Mouse (Mus musculus) gastrocnemius, postnatal 14 days (tissue): ENCODE data around the gene 4930595D18Rik. TPM values are rescaled to one million over a fixed set of nuclear protein-coding genes. Genes with fewer than 3 reads are reported as not detected.

ENCODE experiments used
- DNase-seq: peaks from one replicate; pipeline ENCODE4 v3.0.0; 2021; ENCODE audit warnings: mixed read lengths
- intact Hi-C: fragments of 180-260 bp; cut with DNase I; formaldehyde crosslinking; loops from one replicate; pipeline ENCODE4 v1.15.1; 2025; ENCODE audit warnings: low total_unique reads
- long read RNA-seq, 2 experiments: library from polyadenylated mRNA; stranded (forward); transcript quantifications; one replicate each; pipeline ENCODE4 v2.0.0; 2021
- total RNA-seq, 2 experiments: library from RNA; stranded (reverse); gene quantifications; 2 replicates each; pipeline ENCODE4 v1.2.3; 2021

The 4930595D18Rik gene
- total RNA-seq, result not detected
- long read RNA-seq, experiment 1, result 0 reads
- long read RNA-seq, experiment 2, result 0 reads

DNA sequence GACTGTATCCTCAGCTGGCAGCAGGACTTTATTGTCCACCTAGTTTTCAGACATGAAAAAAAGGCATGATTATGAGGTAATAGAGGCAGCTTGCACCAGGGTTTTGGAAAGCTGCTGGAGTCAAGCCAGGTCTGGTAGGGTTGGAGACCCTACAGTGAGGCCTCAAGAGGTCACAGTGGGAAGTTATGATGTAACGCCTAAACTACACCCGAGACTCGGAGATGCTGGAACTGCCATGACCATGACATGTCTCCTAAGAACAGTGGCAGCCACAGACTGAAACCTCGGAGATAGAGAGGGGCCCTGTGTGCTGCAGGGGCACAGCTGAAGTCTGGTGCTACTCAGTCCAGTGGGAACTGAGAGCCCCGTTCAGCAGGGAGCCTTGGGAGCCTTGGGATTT, at the start of gene 4930595D18Rik:
Gene 4930595D18Rik, minus strand, starts transcription at position 16 of the 400 bp plus-strand sequence.
- intact Hi-C loops, result no loop called here
- DNase-seq, result no peak

DNA sequence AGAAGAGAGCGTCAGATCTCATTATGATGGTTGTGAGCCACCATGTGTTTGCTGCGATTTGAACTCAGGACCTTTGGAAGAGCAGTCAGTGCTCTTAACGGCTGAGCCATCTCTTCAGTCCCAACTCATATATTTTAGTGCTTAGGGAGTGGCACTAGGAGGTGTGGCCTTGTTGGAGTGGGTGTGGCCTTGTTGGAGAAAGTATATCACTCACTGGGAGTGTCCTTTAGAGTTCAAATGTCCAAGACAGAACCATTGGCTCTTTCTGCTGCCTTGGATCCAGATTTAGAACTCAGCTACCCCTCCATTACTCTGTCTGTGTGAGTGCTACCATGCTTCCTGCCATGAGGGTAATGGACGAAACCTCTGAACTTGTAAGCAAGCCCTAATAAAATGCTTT, 49.5 kb upstream of the 4930595D18Rik start:
- intact Hi-C loops, result no loop called here
- no peak for DNase-seq

DNA sequence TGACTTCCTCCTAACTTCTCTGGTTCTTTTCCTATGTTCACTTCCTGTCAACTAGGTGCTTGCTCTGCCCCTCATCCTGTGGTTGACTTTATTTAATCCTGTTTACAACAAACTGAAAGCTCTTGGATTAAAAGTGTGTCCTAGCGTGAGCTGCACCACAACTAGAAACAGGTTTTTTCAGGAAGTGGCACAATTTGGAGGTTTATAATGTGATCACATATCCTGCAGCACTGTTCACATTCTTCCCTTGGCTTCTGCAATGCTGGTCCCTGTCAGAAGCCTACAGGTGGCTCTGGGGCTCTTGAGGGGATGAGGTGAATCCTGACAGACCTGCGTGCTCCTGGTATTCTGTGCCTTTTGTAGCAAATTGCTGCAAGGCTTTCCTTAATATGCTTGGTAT, 46.5 kb upstream of the 4930595D18Rik start:
- intact Hi-C loops, result no loop called here

DNA sequence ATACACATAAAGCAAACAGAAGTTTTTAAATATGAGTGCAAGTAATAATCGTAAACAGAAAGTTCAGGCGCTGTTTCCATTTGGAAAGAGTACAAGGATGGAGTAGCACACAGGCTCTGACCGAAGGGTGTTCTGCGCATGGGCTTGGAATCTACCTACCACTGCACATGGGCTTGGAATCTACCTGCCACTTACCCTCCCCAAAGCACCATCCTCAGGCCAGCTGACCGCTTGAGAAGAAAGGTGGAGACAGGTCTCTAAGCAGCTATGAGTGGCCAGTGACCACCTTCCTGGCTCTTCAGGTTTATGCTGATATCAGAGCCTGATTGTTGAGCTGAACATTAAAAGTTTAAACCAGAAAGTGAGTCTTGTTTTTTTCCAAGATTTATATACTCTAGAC, 44.2 kb upstream of the 4930595D18Rik start:
- no peak for DNase-seq
- intact Hi-C loops, result no loop called here

More for the DNA sequence above, 46.5 kb upstream of the 4930595D18Rik start:
- DNase-seq, result no peak

DNA sequence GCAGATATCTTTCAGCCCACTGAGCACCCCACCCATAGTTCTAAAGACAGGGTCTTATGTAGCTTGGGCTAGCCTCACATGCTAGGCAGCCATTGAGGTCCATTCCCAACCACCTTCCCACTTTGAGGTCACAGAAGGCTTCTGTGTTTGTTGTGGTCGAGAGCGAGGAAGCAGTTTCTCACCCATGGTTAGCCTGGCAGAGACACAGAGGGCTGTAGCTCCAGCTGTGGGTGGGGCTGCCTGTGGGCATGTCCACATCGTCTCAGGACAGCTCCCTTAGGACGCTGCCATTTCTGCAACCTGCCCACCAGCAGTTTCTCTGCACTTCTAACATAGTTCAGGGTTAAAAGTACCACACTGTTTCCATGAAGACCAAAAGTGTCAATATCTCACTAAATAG, 43.1 kb upstream of the 4930595D18Rik start:
- DNase-seq, result no peak
- intact Hi-C loops, result no loop called here

DNA sequence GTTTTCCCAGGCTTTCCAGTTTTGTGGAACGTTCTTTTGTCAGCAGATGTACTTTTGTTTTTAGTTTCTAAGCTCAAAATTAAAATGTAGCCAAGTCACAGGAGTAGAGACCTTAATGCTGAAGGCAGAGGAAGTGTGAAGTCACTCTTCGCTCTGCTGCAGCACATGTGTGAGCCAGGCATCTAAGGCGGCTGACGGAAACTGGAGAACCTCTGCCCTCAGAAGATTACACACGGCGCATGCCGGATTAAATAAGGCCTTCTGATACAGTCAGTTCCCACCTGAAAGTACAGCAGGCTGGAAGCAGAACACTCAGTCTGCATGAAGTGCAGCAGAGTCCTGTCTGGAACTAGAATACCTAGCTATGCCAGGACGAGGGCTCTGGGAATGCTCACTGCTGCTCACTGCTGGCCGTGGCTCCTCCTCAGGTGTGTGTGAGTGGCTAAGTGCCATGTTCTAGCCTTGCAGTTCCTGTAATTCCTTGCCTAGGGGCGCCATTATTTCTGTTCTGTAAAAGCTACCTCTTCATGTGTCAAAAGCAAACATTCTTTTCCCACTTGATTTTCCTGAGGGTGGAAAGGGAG, 41.0 kb upstream of the 4930595D18Rik start:
- intact Hi-C loops, result no loop called here
- DNase-seq, result no peak

DNA sequence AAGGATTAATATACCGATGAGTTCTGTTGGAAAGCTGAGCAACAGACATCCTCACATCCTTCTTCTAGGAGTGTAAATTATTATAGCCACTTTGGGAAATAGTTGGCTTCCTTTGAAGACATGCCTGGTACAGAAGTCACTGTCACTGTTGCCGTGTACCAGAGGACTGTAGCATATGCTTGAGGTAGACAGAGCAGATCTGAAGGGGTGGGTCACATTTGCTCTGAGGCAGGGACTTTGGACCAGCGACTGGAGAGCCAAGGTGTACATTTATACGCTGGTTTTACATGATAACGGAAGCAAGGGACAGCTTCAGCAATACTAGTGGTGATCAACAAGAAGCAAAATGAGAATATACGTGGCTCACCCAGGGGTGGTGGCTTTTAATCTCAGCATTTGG, 34.6 kb upstream of the 4930595D18Rik start:
- DNase-seq, result no peak
- intact Hi-C loops, result no loop called here

DNA sequence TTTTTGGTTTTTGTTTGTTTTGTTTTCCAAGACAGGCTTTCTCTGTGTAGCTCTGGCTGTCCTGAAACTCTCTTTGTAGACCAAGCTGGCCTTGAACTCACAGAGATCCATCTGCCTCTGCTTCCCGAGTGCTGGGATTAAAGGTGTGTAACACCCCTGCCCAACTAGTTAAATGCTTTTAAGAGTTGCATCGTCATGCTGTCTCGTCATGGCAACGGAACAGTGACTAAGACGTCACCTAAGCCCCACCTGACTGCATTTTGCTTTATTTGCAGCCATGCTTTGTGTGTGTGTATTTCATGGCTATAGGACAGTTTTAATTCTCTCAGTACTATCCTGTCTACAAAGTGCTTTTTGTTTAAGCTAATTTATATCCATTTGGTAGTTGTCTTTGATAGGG, 27.4 kb upstream of the 4930595D18Rik start:
- no peak for DNase-seq
- intact Hi-C loops, result no loop called here

DNA sequence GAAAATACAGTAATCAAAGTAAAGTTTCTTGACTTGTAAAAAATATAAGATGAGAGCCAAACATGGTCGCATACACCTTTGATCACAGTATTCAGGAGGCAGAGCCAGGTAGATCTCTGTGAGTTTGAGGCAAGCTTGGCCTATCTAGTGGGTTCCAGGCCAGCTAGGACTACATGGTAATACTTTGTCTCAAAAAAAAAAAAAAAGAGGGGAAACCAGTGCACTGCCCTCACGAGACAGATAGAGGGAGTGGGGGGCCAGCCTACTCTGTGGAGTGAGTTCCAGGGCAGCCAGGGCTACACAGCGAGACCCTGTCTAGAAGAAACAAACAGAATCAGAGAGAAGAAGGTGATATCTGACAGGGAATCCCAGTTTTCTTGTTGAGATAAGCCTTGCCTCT, 23.4 kb upstream of the 4930595D18Rik start:
- intact Hi-C loops, result no loop called here
- DNase-seq, result no peak

DNA sequence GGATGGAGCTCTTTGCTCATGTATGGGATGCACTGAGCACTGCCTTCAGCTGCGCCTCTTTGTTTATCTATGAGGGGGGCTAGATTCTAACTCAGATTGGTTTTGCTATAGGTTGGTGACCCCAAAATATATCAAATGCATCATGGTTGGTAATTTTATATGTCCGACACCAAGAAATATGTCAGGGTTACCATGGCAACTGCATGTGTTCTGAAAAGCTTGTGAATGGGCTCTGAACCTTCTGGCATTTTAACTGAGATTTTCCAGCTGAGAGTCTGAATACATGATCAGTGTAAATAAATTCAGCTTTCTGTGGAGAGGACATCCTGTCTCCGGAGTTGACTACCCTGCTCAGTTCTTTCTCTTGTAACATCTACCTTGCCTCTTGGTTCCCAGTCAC, 19.7 kb upstream of the 4930595D18Rik start:
- intact Hi-C loops, result no loop called here
- no peak for DNase-seq

DNA sequence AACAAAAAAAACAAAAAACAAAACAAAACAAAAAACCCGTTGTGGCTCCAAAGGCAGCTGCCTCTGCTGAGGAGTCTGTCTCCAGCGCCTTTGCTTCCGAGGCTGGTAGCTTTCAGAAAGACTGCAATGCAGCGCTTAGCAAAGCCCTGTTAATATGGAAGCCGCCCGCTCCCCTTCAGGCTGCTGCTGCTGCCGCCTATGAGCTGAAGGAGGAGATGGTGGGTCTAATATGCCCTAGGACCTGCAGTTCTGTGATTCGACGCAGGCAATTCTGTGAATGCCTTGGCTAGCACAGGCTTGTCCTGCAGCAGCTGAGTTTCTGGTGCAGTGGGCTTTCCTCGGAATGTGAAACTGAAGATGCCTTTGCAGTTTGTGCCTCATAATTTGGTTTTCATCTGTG, 18.8 kb upstream of the 4930595D18Rik start:
- intact Hi-C loops, result no loop called here
- no peak for DNase-seq

DNA sequence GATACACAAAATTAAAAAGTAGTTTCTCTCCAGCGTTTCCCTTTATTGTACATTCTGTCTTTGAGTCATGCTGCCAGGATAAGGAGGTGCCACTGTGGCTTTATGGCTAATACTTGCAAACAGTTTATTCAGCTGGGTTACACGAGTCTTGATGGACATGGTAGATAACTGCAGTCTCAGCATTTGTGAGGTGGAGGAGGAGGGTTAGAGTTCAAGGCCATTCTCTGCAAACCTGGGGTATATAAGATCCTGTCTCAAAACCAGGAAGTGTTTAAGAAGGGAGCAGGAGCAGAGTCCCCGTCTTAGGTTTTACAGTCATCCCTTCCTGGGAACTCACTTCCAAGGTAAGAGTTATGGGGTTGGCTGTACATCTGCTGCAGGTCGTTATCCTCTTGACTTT, 12.3 kb upstream of the 4930595D18Rik start:
- DNase-seq, result no peak

DNA sequence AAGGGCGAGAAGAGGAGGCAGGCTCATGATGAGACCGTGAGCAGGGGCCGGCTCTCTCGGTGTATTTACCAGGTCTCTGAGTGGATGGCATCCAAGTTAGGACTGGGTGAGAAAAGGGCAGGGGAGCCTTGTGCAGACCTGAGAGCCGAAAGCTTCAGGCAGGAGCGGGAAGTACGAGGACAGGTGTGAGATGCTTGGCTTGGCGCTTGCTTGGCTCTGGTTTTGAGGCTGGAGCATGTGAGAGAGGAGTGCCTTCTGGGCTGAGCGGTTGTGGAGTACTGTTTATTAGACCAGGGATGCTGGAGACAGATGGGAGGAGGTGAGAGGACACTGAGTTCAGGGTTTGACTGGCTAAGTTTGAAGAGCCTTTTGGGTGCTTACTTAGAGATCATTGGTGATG, 9.0 kb upstream of the 4930595D18Rik start:
- no peak for DNase-seq
- intact Hi-C loops, result no loop called here

More for the DNA sequence above, 12.3 kb upstream of the 4930595D18Rik start:
- intact Hi-C loops, result no loop called here

DNA sequence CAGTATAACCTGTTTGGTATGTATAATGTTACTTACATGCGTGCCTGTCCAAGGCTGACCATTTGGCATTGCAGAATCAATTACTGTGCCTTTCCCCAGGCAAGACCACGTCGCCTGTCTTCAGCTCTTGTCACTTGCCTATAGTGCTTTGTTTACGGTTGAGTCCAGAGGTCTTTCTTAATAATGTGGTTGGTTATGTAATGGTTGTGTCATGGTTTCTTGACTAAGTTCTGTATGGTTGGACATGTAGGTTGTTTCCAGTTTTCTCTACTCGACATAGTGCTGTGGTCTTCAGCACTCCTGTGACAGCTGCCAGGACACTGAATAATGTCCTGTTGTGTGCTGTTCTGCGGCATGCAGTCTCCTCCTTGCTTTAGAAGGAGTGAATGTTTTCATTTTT, 8.5 kb upstream of the 4930595D18Rik start:
- no peak for DNase-seq
- intact Hi-C loops, result no loop called here

DNA sequence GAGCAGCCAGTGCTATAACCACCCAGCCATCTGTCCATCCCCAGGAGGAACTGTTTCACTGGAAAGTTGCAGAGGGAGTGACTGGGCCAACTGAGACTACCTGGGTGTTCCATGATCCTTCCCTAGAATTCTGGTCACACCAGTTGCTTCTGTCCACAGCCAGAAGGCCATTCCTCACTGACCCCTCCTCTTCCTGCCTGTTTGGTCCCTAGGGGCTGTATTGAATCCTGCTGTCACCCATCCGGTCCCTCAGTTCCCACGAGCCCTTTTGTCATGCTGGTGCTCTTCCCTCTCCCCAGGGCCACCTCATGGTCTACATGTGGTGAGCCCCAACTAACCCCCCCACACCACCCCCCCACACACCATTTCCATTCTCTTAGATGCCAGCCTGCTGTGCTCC, 6.6 kb upstream of the 4930595D18Rik start:
- no peak for DNase-seq
- intact Hi-C loops, result no loop called here

DNA sequence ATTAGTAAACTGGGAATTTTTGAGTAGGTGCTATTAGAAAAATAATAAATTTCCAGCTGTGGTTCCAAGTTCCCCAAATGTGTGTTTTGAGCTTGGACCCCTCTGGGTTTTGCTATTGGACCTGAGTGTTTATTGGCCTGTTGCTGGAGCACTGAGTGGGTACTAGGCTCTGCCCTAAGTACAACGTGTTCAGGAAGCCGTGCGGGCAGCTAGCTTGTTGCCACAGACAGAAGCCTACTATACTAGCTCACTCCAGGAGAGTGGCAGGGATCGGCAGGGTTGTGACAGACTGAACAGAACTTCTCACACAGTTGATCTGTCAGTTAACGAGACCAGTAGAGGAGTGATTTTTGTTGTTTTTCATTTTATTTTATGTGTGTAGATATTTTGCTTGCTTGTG, 6.1 kb upstream of the 4930595D18Rik start:
- intact Hi-C loops, result no loop called here
- DNase-seq, result no peak

DNA sequence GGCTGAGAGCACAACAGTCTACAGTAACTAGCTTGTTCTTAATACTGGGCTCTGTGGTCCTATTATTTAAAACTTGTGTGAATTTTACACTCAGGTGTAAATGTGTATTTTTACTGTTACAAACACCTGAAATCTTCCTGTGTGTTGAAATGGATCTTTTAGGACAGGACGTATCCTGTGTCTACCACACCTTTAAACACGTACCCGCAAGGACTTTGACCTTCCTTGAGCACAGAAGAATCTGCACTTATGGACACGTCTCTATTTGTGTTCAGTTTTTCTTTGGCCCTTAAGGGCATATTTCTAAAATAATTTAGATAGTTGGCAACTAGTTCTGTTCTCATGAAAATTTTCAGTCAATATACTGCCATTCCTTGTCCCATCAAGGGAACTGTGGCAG, 4.0 kb upstream of the 4930595D18Rik start:
- no peak for DNase-seq
- intact Hi-C loops, result no loop called here

DNA sequence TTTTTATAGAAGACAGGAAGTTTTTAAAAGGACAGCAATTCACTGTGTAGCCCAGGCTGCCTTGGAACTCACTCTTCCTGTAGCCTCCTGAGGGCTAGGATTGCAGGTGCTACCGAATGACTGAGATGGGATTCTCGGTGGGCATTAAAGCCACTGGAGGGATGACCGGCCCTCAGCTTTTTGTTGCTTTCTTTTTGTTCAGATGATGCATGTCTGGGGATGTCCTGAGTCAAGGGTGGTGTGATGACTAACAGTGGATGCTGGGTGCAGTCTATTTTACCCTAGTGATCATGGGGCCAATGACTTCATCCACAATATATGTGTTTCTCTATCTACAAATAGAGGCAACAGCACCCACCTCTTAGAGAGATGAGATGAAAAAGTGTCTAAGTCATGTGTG, 2.7 kb upstream of the 4930595D18Rik start:
- intact Hi-C loops, result no loop called here
- no peak for DNase-seq

DNA sequence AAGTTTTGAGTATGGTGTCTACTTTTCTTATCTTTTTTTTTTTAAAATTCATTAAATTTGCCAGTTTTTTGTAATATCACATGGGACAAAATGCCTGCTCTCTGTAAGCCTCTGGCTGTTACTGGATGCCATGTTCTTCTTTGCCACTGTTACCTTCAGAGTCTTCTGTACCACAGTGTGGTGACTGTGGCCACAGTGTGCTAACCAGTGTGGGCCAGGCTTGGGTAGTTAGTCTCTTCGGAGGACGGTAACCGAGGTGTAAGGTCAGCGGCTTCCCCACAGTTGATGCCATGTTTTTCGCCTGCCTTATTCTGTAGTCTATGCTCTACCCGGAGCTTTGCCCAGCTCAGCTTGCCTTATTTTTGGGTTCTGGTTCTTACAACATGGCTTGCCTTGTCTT, 1.9 kb downstream of the 4930595D18Rik start:
- no peak for DNase-seq
- intact Hi-C loops, result no loop called here

DNA sequence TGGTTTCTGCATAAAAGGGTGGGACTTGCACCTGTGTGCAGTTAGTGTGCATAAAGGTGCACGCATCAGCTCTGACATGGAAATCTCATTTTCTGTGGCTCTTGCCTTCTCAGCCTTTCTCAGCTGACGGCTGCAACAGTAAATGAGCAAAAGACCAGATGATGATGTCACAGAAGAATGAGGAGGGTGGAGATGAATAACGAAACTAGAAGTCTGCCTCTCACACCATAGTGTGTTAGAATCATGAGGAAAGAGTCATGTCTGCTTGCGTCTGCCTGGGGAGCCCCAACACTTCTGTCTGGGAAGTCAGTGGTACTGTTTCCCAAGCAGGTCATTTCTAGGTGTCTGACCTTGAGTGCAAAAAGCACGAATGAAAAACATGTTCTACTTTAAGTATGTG, 2.4 kb downstream of the 4930595D18Rik start:
- DNase-seq, result no peak
- intact Hi-C loops, result no loop called here

DNA sequence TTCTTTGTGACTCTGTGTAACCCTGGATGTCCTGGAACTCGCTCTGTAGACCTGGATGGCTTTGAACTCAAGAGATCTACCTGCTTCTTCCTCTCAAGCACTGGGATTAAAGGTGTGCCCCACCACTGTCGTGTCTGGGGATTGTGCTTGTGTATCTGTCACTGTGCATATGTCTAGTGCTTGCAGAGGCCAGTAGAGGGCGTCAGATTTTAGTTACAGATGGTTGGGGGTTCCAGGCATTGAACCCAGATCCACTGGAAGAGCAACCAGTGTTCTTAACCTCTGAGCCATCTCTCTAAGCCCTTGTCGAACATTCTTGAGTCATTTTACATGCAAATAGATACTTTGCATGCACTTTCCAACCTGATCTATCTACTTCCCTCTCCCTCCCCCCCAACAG, 5.5 kb downstream of the 4930595D18Rik start:
- no peak for DNase-seq
- intact Hi-C loops, result no loop called here

DNA sequence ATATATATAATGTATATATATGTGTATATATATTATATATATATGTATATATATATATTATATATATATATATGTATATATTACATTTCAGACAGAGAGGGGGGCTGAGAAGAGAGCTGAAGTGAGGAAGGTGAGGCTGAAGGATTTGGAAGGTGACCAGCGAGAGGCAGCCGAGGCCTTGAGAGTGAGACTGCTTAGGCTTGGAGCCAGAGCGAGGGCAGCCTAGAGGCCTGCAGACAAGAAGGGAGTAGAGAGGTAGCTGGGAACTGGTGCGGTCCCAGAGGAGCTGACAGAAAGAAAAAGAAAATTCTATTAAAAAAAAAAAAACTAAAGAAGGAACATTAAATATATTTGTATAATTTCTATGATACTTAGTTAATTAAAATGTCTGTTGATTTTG, 15.4 kb downstream of the 4930595D18Rik start:
- no peak for DNase-seq
- intact Hi-C loops, result no loop called here
